Mouse (Mus musculus) kidney, embryonic 15.5 days (tissue): Measurements from ENCODE around the gene Gm4175. TPM values are rescaled to one million over a fixed set of nuclear protein-coding genes. Genes with fewer than 3 reads are reported as not detected.
"Not testable (repeated sequence)": the region's sequence is repeated elsewhere in the genome, so short reads cannot be mapped to it uniquely, and the experiment has no call there.

Experiments used
- ATAC-seq: fragments of 200-750 bp; cut with Nextera tagmentation; replicated peaks from 2 replicates; pipeline ENCODE4 v1.8.0; 2017; ENCODE audit warnings: moderate TSS enrichment; ENCODE audit not compliant: low FRiP score
- H3K27ac ChIP-seq: fragments of 300-500 bp; sonication (generic); 2 replicates; pipeline ENCODE4 v1.5.1; 2015; ENCODE audit warnings: mild to moderate bottlenecking, inconsistent platforms
- H3K27me3 ChIP-seq: fragments of 300-500 bp; sonication (generic); 2 replicates; pipeline ENCODE4 v1.6.1; 2015; ENCODE audit warnings: inconsistent platforms
- H3K36me3 ChIP-seq: fragments of 300-500 bp; sonication (generic); 2 replicates; pipeline ENCODE4 v1.6.1; 2015; ENCODE audit warnings: inconsistent platforms
- H3K4me1 ChIP-seq: fragments of 300-500 bp; sonication (generic); 2 replicates; pipeline ENCODE4 v1.6.1; 2015; ENCODE audit warnings: inconsistent platforms
- H3K4me2 ChIP-seq: fragments of 300-500 bp; sonication (generic); 2 replicates; pipeline ENCODE4 v1.6.1; 2015; ENCODE audit warnings: moderate library complexity, mild to moderate bottlenecking, inconsistent platforms
- H3K4me3 ChIP-seq: fragments of 300-500 bp; sonication (generic); replicated peaks from 2 replicates; pipeline ENCODE4 v1.5.1; 2015; ENCODE audit warnings: mild to moderate bottlenecking, inconsistent platforms
- H3K9ac ChIP-seq: fragments of 300-500 bp; sonication (generic); 2 replicates; pipeline ENCODE4 v1.6.1; 2015; ENCODE audit warnings: mild to moderate bottlenecking, inconsistent platforms
- H3K9me3 ChIP-seq: fragments of 300-500 bp; sonication (generic); replicated peaks from 2 replicates; pipeline ENCODE4 v1.6.1; 2016; ENCODE audit warnings: inconsistent platforms
- WGBS: fragments of 180-500 bp; shearing (Covaris S2); methylation state at CpG from one replicate; pipeline ENCODE4 v1.1.7; 2015; ENCODE audit warnings: mixed read lengths; 5-methylcytosine and 5-hydroxymethylcytosine counted together
- polyA plus RNA-seq: library from polyadenylated mRNA; unstranded; fragments of >200 nt; fragmentation: Nextera tagmentation; extraction: Ambion mirVana; gene quantifications from 2 replicates; pipeline ENCODE4 v1.2.1, GENCODE M21; 2015

The Gm4175 gene
- not detected in 2 replicates for polyA plus RNA-seq

DNA sequence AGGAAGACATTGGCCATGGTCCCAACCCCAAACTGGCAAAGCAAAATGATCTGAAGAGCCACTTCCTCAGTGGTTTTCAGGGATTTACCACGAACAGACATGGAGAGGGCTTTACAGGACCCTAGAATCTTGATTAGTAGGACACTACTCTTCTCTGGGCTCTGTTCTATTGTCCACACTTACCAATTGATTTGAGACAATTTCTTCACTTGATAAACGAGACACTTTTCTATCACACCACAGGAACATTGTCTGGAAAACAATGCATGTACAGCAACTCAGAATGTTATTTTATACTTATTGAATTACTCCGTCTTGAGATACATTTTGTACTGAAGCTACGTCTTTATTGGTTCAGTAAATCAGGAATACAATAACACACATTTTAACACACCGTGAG is at the start of gene Gm4175:
Gm4175 (minus strand) TSS at position 101 of the 400 bp plus-strand sequence.
- not testable (repeated sequence) for H3K27me3 ChIP-seq, H3K4me3 ChIP-seq, H3K4me1 ChIP-seq, H3K9ac ChIP-seq, H3K36me3 ChIP-seq, H3K9me3 ChIP-seq, H3K4me2 ChIP-seq, H3K27ac ChIP-seq, ATAC-seq
- no CpG with 5 or more reads among the region's 5 CpGs for WGBS

DNA sequence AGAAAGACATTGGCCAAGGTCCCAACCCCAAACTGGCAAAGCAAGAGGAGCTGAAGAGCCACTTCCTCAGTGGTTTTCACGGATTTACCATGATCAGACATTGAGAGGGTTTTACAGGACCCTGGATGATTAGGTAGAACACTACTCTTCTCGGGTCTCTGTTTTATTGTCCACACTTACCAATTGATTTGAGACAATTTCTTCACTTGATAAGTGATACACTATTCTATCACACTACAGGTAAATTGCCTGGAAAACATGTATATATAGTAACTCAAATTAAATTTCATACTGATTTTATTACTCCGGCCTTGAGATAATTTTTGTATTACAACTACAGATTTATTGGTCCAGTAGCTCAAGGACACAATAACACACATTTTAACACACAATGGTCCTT is 35.4 kb upstream of the Gm4175 start, which contains the start of gene Gm4177:
Gm4177 (minus strand) TSS at position 101 of the 400 bp plus-strand sequence.
- H3K4me2 ChIP-seq, H3K4me3 ChIP-seq, H3K27me3 ChIP-seq, H3K9ac ChIP-seq, ATAC-seq, H3K9me3 ChIP-seq, H3K27ac ChIP-seq, H3K36me3 ChIP-seq, H3K4me1 ChIP-seq: not testable (repeated sequence)
- no CpG with 5 or more reads among the region's 3 CpGs for WGBS

Other genes with a start within 250 kb of the Gm4175 start
- not detected in 2 replicates for gene Vmn1r130, start 249.7 kb downstream of the Gm4175 start, polyA plus RNA-seq
- gene Vmn1r131, start 215.4 kb downstream of the Gm4175 start, polyA plus RNA-seq: not detected in 2 replicates
- not detected in 2 replicates for gene Vmn1r132, start 147.4 kb downstream of the Gm4175 start, polyA plus RNA-seq
- gene Gm4177, start 35.3 kb upstream of the Gm4175 start, polyA plus RNA-seq: not detected in 2 replicates
- not detected in 2 replicates for gene Vmn1r135, start 70.9 kb upstream of the Gm4175 start, polyA plus RNA-seq
- gene Gm5725, start 82.8 kb upstream of the Gm4175 start, polyA plus RNA-seq: not detected in 2 replicates
- gene Gm5891, start 159.8 kb upstream of the Gm4175 start, polyA plus RNA-seq: not detected in 2 replicates
- gene Vmn1r137, start 233.1 kb upstream of the Gm4175 start, polyA plus RNA-seq: not detected in 2 replicates